Mouse (Mus musculus) liver (tissue): ENCODE data around the gene Ly6g6f.
A peak's percentile ranks its signal among the peaks of the same experiment; 100 is the strongest.

Source experiments
- DNase-seq: peaks from one replicate; pipeline ENCODE4 v3.0.0-alpha.2; 2020; ENCODE audit warnings: mixed read lengths

The Ly6g6f gene

GRCm38 (mm10) chr17:35105740-35106389 lies 20.5 kb upstream of the Ly6g6f start:
- peak; percentile 62 for DNase-seq

- peak; percentile 82 for DNase-seq
Measured at GRCm38 (mm10) chr17:35104754-35105153, 19.3 kb upstream of the Ly6g6f start.

- no peak for DNase-seq
Measured at GRCm38 (mm10) chr17:35104079-35104478, 18.7 kb upstream of the Ly6g6f start.

GRCm38 (mm10) chr17:35103221-35103690 lies 17.8 kb upstream of the Ly6g6f start:
- DNase-seq = no peak

GRCm38 (mm10) chr17:35102299-35102698 lies 16.9 kb upstream of the Ly6g6f start:
- no peak for DNase-seq

- DNase-seq = no peak
Measured at GRCm38 (mm10) chr17:35101161-35101560, 15.8 kb upstream of the Ly6g6f start.

- no peak for DNase-seq
Measured at GRCm38 (mm10) chr17:35100196-35100765, 14.9 kb upstream of the Ly6g6f start.

GRCm38 (mm10) chr17:35097164-35097655 lies 11.8 kb upstream of the Ly6g6f start:
- no peak for DNase-seq

- DNase-seq = no peak
Measured at GRCm38 (mm10) chr17:35096597-35096996, 11.2 kb upstream of the Ly6g6f start.

- DNase-seq = no peak
Measured at GRCm38 (mm10) chr17:35094475-35095365, 9.3 kb upstream of the Ly6g6f start.

GRCm38 (mm10) chr17:35092403-35093198 lies 7.2 kb upstream of the Ly6g6f start:
- DNase-seq = no peak

GRCm38 (mm10) chr17:35090166-35090932 lies 4.9 kb upstream of the Ly6g6f start:
- DNase-seq = peak; percentile 68

- DNase-seq = peak; percentile 94
Measured at GRCm38 (mm10) chr17:35088825-35089644, 3.6 kb upstream of the Ly6g6f start, which contains the start of gene Abhd16a. Abhd16a (plus strand) TSS chr17:35089263.

- no peak for DNase-seq
Measured at GRCm38 (mm10) chr17:35088151-35088550, 2.7 kb upstream of the Ly6g6f start.

GRCm38 (mm10) chr17:35083929-35084497 lies 1.4 kb downstream of the Ly6g6f start:
- DNase-seq = no peak

GRCm38 (mm10) chr17:35082841-35083576 lies 2.4 kb downstream of the Ly6g6f start:
- DNase-seq = no peak

- no peak for DNase-seq
Measured at GRCm38 (mm10) chr17:35080710-35081109, 4.7 kb downstream of the Ly6g6f start.

GRCm38 (mm10) chr17:35080248-35080647 lies 5.2 kb downstream of the Ly6g6f start:
- DNase-seq = no peak

GRCm38 (mm10) chr17:35079778-35080177 lies 5.6 kb downstream of the Ly6g6f start:
- DNase-seq = peak; percentile 85
